Mouse (Mus musculus) midbrain, postnatal 0 days (tissue): ENCODE measurements at regions not wholly inside any gene's neighbourhood (a gene's known extent, or its start where the extent isn't known, plus 50 kb on each side); places are given as distances from the start of the nearest gene placed in this dataset.

Source experiments
- ATAC-seq: fragments of 200-750 bp; cut with Nextera tagmentation; 2 replicates; pipeline ENCODE4 v1.8.0; 2017; ENCODE audit warnings: moderate number of reproducible peaks, mild to moderate bottlenecking, moderate TSS enrichment, moderate library complexity; ENCODE audit not compliant: low FRiP score
- DNase-seq: peaks from one replicate; pipeline ENCODE4 v3.0.0-alpha.2; 2015; ENCODE audit warnings: low spot score
- H3K27ac ChIP-seq: fragments of 300-500 bp; sonication (generic); 2 replicates; pipeline ENCODE4 v1.5.1; 2014; ENCODE audit warnings: low read depth, mild to moderate bottlenecking, low read length, mixed read lengths
- H3K27me3 ChIP-seq: fragments of 300-500 bp; sonication (generic); 2 replicates; pipeline ENCODE4 v1.6.1; 2014; ENCODE audit warnings: low read length, control low read depth, mixed read lengths; ENCODE audit not compliant: insufficient read depth
- H3K36me3 ChIP-seq: fragments of 300-500 bp; sonication (generic); 2 replicates; pipeline ENCODE4 v1.6.1; 2014; ENCODE audit warnings: low read length, control low read depth, mixed read lengths; ENCODE audit not compliant: insufficient read depth
- H3K4me1 ChIP-seq: fragments of 300-500 bp; sonication (generic); 2 replicates; pipeline ENCODE4 v1.6.1; 2014; ENCODE audit warnings: mild to moderate bottlenecking, control low read depth, antibody characterized with exemption, low read length, mixed read lengths; ENCODE audit not compliant: insufficient read depth
- H3K4me2 ChIP-seq: fragments of 300-500 bp; sonication (generic); 2 replicates; pipeline ENCODE4 v1.6.1; 2014; ENCODE audit warnings: low read depth, mild to moderate bottlenecking, low read length, mixed read lengths; ENCODE audit not compliant: poor library complexity, severe bottlenecking
- H3K4me3 ChIP-seq: fragments of 300-500 bp; sonication (generic); 2 replicates; pipeline ENCODE4 v1.5.1; 2014; ENCODE audit warnings: low read depth, mild to moderate bottlenecking, low read length, moderate library complexity
- H3K9ac ChIP-seq: fragments of 300-500 bp; sonication (generic); replicated peaks from 2 replicates; pipeline ENCODE4 v1.6.1; 2014; ENCODE audit warnings: mild to moderate bottlenecking, low read length, moderate library complexity, mixed read lengths; ENCODE audit not compliant: poor library complexity, severe bottlenecking
- H3K9me3 ChIP-seq: fragments of 300-500 bp; sonication (generic); 2 replicates; pipeline ENCODE4 v1.6.1; 2016; ENCODE audit warnings: low read length, control low read depth
- CTCF ChIP-seq: IDR thresholded peaks from 2 replicates; pipeline ENCODE4 v1.5.1; 2016; ENCODE audit warnings: antibody characterized with exemption, mild to moderate bottlenecking
- WGBS: fragments of 180-500 bp; shearing (Covaris S2); extraction: QIAGEN DNeasy Blood & Tissue Kit; methylation state at CpG from one replicate; pipeline ENCODE4 v1.1.7; 2014; 5-methylcytosine and 5-hydroxymethylcytosine counted together

DNA sequence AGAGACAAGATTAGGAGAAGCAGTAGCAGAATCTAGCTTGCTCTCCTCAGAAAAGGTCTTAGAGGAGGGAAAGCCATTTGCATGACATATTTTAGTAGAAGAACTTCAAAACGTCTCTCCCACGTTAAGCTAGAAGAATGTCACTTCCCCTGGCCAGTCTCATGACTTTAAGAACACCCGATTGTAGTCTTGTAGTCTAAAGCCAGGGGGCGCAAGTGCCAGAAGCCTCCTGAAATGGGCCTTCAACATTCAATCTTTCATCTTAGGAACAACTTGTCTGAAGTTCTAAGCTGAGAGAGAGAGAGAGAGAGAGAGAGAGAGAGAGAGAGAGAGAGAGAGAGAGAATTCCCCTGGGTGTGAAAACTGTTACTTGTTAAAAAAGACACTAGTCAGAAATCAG lies 581.0 kb downstream of the Tmem182 start:
- Histone ChIP-seq H3K9ac (no peak overlapping the region), H3K36me3 (no peaks in the 10 kb centered on the region), H3K27me3 (no peaks in the 10 kb centered on the region), H3K4me3 (no peak overlapping the region), H3K4me2 (no peak overlapping the region), H3K4me1 (peaks cover 10% of the 10 kb centered on the region; the same call in 1 of the 2 replicates), H3K27ac (no peak overlapping the region), H3K9me3 (no peaks in the 10 kb centered on the region)
- ATAC-seq (no peak), DNase-seq (no peak)
- peak; percentile 51 for TF ChIP-seq CTCF
- WGBS, result 69% methylated on average over 4 of the region's 4 CpGs

- peak; percentile 94 for DNase-seq
- Histone ChIP-seq H3K4me2 (no peak overlapping the region), H3K9ac (no peak overlapping the region), H3K9me3 (no peaks in the 10 kb centered on the region), H3K27me3 (no peaks in the 10 kb centered on the region), H3K4me1 (peaks cover 10% of the 10 kb centered on the region; the same call in 1 of the 2 replicates), H3K36me3 (no peaks in the 10 kb centered on the region), H3K27ac (peak overlapping the region; percentile 27), H3K4me3 (no peak overlapping the region)
- 6% methylated on average over 11 of the region's 11 CpGs for WGBS
- peak; percentile 88 for ATAC-seq
- TF ChIP-seq CTCF, result no peak
Observed at GRCm38 (mm10) chr1:41390102-41390884, 584.9 kb downstream of the Tmem182 start.

- no peak overlapping the region for H3K27ac ChIP-seq
- no peak overlapping the region for H3K4me2 ChIP-seq
- H3K4me3 ChIP-seq, result no peak overlapping the region
- peaks cover 10% of the 10 kb centered on the region; the same call in 1 of the 2 replicates for H3K4me1 ChIP-seq
- H3K36me3 ChIP-seq, result no peaks in the 10 kb centered on the region
- ATAC-seq (no peak), DNase-seq (no peak)
- WGBS, result 24% methylated on average over 7 of the region's 7 CpGs
- no peaks in the 10 kb centered on the region for H3K27me3 ChIP-seq
- no peaks in the 10 kb centered on the region for H3K9me3 ChIP-seq
- H3K9ac ChIP-seq, result no peak overlapping the region
- no peak for TF ChIP-seq CTCF
Observed at GRCm38 (mm10) chr1:41391071-41391470, 585.7 kb downstream of the Tmem182 start.

- Histone ChIP-seq H3K27ac (no peak overlapping the region), H3K36me3 (no peaks in the 10 kb centered on the region), H3K4me3 (no peak overlapping the region), H3K9me3 (no peaks in the 10 kb centered on the region), H3K4me2 (no peak overlapping the region), H3K9ac (no peak overlapping the region), H3K27me3 (no peaks in the 10 kb centered on the region), H3K4me1 (peaks cover 10% of the 10 kb centered on the region; the same call in 1 of the 2 replicates)
- WGBS, result 77% methylated on average over 4 of the region's 4 CpGs
- TF ChIP-seq CTCF, result no peak
- DNase-seq (no peak), ATAC-seq (no peak)
Observed at GRCm38 (mm10) chr1:41393287-41393686, 587.9 kb downstream of the Tmem182 start.

GRCm38 (mm10) chr1:41395081-41395480 lies 589.7 kb downstream of the Tmem182 start:
- ATAC-seq, result no peak
- H3K36me3 ChIP-seq, result no peaks in the 10 kb centered on the region
- no peak for TF ChIP-seq CTCF

GRCm38 (mm10) chr1:41410533-41410932 lies 605.1 kb downstream of the Tmem182 start:
- Histone ChIP-seq H3K4me1 (no peaks in the 10 kb centered on the region), H3K9ac (no peak overlapping the region), H3K27me3 (no peaks in the 10 kb centered on the region), H3K27ac (no peak overlapping the region), H3K4me2 (no peak overlapping the region), H3K4me3 (no peak overlapping the region), H3K9me3 (no peaks in the 10 kb centered on the region), H3K36me3 (no peaks in the 10 kb centered on the region)
- no peak for TF ChIP-seq CTCF
- ATAC-seq (no peak), DNase-seq (no peak)
- 91% methylated on average over 5 of the region's 5 CpGs for WGBS

More at GRCm38 (mm10) chr1:41395081-41395480, 589.7 kb downstream of the Tmem182 start:
- no peak overlapping the region for H3K9ac ChIP-seq
- H3K4me2 ChIP-seq, result no peak overlapping the region
- DNase-seq, result no peak
- peaks cover 6% of the 10 kb centered on the region; the same call in 1 of the 2 replicates for H3K4me1 ChIP-seq
- H3K9me3 ChIP-seq, result no peaks in the 10 kb centered on the region
- WGBS, result 82% methylated on average over 3 of the region's 3 CpGs
- no peak overlapping the region for H3K4me3 ChIP-seq
- no peaks in the 10 kb centered on the region for H3K27me3 ChIP-seq
- H3K27ac ChIP-seq, result no peak overlapping the region
